Mouse (Mus musculus) heart, embryonic 14.5 days (tissue): ENCODE data around the gene Mcm5. TPM values are rescaled to one million over a fixed set of nuclear protein-coding genes. Genes with fewer than 3 reads are reported as not detected.

Experiments used
- ATAC-seq: fragments of 200-750 bp; cut with Nextera tagmentation; 2 replicates; pipeline ENCODE4 v1.8.0; 2017; ENCODE audit warnings: low read depth, moderate TSS enrichment; ENCODE audit not compliant: insufficient number of reproducible peaks, insufficient read depth, low FRiP score
- H3K27ac ChIP-seq, 2 experiments: fragments of 200-500 bp in 1 of 2; fragments of 300-500 bp in 1 of 2; sonication (generic) in 1 of 2; replicated peaks in 1 of 2; 2 replicates each; pipeline ENCODE4 v1.5.1; 2012 to 2014; ENCODE audit warnings: low read depth in 2 of 2, low read length in 2 of 2, control low read depth in 1 of 2, mild to moderate bottlenecking in 1 of 2, mixed read lengths in 1 of 2; ENCODE audit not compliant: control insufficient read depth in 1 of 2, insufficient read depth in 1 of 2
- H3K27me3 ChIP-seq: fragments of 300-500 bp; sonication (generic); 2 replicates; pipeline ENCODE4 v1.6.1; 2014; ENCODE audit warnings: mild to moderate bottlenecking, low read length, control low read depth; ENCODE audit not compliant: control insufficient read depth, insufficient read depth
- H3K36me3 ChIP-seq: fragments of 300-500 bp; sonication (generic); 2 replicates; pipeline ENCODE4 v1.6.1; 2014; ENCODE audit warnings: mild to moderate bottlenecking, control low read depth, low read length, mixed read lengths; ENCODE audit not compliant: control insufficient read depth, insufficient read depth
- H3K4me1 ChIP-seq, 2 experiments: fragments of 200-500 bp in 1 of 2; fragments of 300-500 bp in 1 of 2; sonication (generic) in 1 of 2; 2 replicates each; pipeline ENCODE4 v1.6.1; 2012 to 2014; ENCODE audit warnings: low read length in 2 of 2, control low read depth in 1 of 2, mixed read lengths in 1 of 2; ENCODE audit not compliant: control insufficient read depth in 2 of 2, insufficient read depth in 2 of 2
- H3K4me2 ChIP-seq: fragments of 300-500 bp; sonication (generic); 2 replicates; pipeline ENCODE4 v1.6.1; 2014; ENCODE audit warnings: mild to moderate bottlenecking, low read length
- H3K4me3 ChIP-seq, 2 experiments: fragments of 200-500 bp in 1 of 2; fragments of 300-500 bp in 1 of 2; sonication (generic) in 1 of 2; 2 replicates each; pipeline ENCODE4 v1.5.1; 2012 to 2014; ENCODE audit warnings: low read length in 2 of 2, mild to moderate bottlenecking in 2 of 2, control low read depth in 1 of 2, low read depth in 1 of 2, moderate library complexity in 1 of 2; ENCODE audit not compliant: control insufficient read depth in 1 of 2, insufficient read depth in 1 of 2
- H3K9ac ChIP-seq: fragments of 300-500 bp; sonication (generic); 2 replicates; pipeline ENCODE4 v1.6.1; 2014; ENCODE audit warnings: mild to moderate bottlenecking, low read length
- H3K9me3 ChIP-seq: fragments of 300-500 bp; sonication (generic); 2 replicates; pipeline ENCODE4 v1.6.1; 2016; ENCODE audit warnings: low read length, control low read depth; ENCODE audit not compliant: control insufficient read depth
- WGBS: fragments of 180-500 bp; shearing (Covaris S2); extraction: QIAGEN DNeasy Blood & Tissue Kit; methylation state at CpG from one replicate; pipeline ENCODE4 v1.1.7; 2014; 5-methylcytosine and 5-hydroxymethylcytosine counted together
- polyA plus RNA-seq: library from polyadenylated mRNA; unstranded; fragments of >200 nt; fragmentation: Nextera tagmentation; extraction: Ambion mirVana; gene quantifications from 2 replicates; pipeline ENCODE4 v1.2.1, GENCODE M21; 2014

Mcm5 gene
- polyA plus RNA-seq, 1 experiment from 2014 or later = 63.7 TPM

DNA sequence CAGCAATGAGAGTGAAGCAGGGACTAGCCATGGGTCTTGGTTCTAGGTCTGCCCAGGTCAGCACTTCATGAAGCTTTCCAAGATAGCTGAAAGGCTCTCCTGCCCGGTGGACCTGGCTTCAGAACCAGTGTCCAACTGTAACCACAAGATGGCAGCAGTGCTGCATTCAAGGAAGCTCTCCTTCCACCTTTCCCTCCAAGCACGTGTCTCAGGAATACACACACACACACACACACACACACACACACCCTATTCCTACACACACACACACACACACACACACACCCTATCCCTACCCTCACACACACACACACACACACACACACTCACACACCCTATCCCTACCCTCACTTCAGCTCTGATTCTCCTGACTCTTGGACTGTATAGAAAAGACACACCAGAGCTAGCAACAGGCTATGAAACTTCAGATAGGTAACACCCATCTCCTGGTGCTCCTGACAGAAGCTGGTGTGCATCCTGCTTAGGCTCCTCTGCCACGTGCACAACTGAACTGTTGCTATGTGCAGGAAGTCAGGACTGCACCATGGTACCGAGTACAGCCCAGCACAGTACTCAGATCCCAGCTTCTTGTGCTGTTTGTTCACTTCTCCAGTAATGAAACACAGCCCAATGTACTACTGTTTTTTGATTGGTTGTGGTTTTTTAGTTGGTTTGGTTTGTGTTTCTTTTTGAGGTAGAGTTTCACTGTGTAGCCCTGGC lies 37.6 kb upstream of the Mcm5 start:
- H3K4me3 ChIP-seq = no peak overlapping the region
- WGBS = 30% methylated on average over 4 of the region's 4 CpGs
- H3K4me1 ChIP-seq = no peaks in the 10 kb centered on the region
- H3K27ac ChIP-seq = no peak overlapping the region
- no peaks in the 10 kb centered on the region for H3K9me3 ChIP-seq
- H3K36me3 ChIP-seq = peaks cover 18% of the 10 kb centered on the region
- H3K4me2 ChIP-seq = no peak overlapping the region
- no peaks in the 10 kb centered on the region for H3K27me3 ChIP-seq
- ATAC-seq = peak; percentile 37
- H3K9ac ChIP-seq = no peak overlapping the region

GRCm38 (mm10) chr8:75074876-75075275 lies 34.5 kb upstream of the Mcm5 start:
- H3K4me2 ChIP-seq = no peak overlapping the region
- H3K27me3 ChIP-seq = no peaks in the 10 kb centered on the region
- 90% methylated on average over 1 of the region's 1 CpGs for WGBS
- no peaks in the 10 kb centered on the region for H3K4me1 ChIP-seq
- no peaks in the 10 kb centered on the region for H3K9me3 ChIP-seq
- no peak overlapping the region for H3K9ac ChIP-seq
- no peak overlapping the region for H3K4me3 ChIP-seq
- no peak overlapping the region for H3K27ac ChIP-seq
- ATAC-seq = no peak
- no peaks in the 10 kb centered on the region for H3K36me3 ChIP-seq

- ATAC-seq = no peak
- WGBS = 69% methylated on average over 1 of the region's 1 CpGs
- no peaks in the 10 kb centered on the region for H3K9me3 ChIP-seq
- no peak overlapping the region for H3K4me2 ChIP-seq
- H3K9ac ChIP-seq = no peak overlapping the region
- no peaks in the 10 kb centered on the region for H3K27me3 ChIP-seq
- no peaks in the 10 kb centered on the region for H3K4me1 ChIP-seq
- H3K4me3 ChIP-seq = no peak overlapping the region
- no peak overlapping the region for H3K27ac ChIP-seq
- H3K36me3 ChIP-seq = no peaks in the 10 kb centered on the region
Observed at GRCm38 (mm10) chr8:75078215-75078614, 31.2 kb upstream of the Mcm5 start.

GRCm38 (mm10) chr8:75078851-75079250 lies 30.5 kb upstream of the Mcm5 start:
- H3K27me3 ChIP-seq = no peaks in the 10 kb centered on the region
- H3K4me1 ChIP-seq = no peaks in the 10 kb centered on the region; a peak in 1 of 4 replicates
- no peaks in the 10 kb centered on the region for H3K36me3 ChIP-seq
- 91% methylated on average over 9 of the region's 9 CpGs for WGBS
- ATAC-seq = no peak
- no peak overlapping the region for H3K4me3 ChIP-seq
- H3K9ac ChIP-seq = no peak overlapping the region
- H3K9me3 ChIP-seq = no peaks in the 10 kb centered on the region
- H3K27ac ChIP-seq = no peak overlapping the region
- H3K4me2 ChIP-seq = no peak overlapping the region

GRCm38 (mm10) chr8:75081364-75082040 lies 27.9 kb upstream of the Mcm5 start:
- no peak for ATAC-seq
- Histone ChIP-seq H3K36me3 (no peaks in the 10 kb centered on the region), H3K9me3 (no peaks in the 10 kb centered on the region), H3K4me3 (no peak overlapping the region), H3K27ac (no peak overlapping the region), H3K27me3 (no peaks in the 10 kb centered on the region), H3K4me2 (no peak overlapping the region), H3K9ac (no peak overlapping the region), H3K4me1 (no peaks in the 10 kb centered on the region; a peak in 3 of 4 replicates)
- 73% methylated on average over 9 of the region's 9 CpGs for WGBS

DNA sequence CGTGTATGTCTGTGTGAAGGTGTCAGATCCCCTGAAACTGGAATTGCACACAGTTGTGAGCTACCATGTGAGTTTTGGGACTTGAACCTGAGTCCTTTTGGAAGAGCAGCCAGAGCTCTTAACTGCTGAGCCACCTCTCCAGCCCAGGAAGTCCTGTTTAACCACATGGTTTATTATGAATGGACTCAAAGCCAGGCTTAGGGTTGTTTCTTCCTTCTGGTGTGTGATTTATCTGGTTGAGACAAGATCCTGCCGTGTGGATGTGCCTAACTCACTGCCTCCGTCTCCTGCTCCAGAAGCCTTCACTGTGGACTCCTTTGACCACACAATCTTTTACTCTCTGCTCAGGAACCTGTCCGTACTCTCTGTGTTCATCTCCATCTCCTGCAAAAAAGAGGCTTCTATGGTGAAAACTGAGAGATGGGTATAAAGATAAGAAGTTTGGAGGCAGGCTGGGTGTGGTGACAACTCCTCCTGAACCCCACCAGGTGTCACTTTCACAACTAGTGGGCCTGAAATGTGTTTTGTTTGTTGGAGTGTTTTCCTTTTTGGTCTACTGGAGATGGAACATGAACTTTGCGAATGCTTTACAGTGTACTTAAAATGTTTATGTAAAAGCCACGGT lies 27.1 kb upstream of the Mcm5 start:
- no peak overlapping the region for H3K27ac ChIP-seq
- H3K27me3 ChIP-seq = no peaks in the 10 kb centered on the region
- no peak for ATAC-seq

DNA sequence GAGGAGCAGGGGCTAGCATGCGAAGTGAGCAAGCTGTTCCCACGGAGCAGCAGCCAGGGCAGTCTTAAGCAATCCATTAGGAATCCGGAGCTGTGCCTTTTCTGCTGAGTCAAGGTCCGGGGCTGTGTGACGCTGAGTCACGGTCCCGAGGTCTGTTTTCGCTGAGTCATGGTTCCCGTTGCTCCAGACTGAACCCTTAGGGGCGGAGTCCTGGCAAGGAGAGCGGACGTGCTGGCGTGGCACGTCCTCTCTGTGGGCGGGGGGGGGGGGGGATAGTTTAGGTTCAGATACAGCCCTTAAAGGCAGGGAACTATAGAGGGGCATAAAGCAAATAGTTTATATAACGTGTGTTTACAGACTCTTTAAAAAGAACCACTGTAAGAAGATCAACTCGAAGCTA lies 25.5 kb upstream of the Mcm5 start:
- Histone ChIP-seq H3K27me3 (no peaks in the 10 kb centered on the region), H3K9me3 (no peaks in the 10 kb centered on the region), H3K4me2 (peak overlapping the region; percentile 50), H3K4me3 (peak overlapping the region; percentile 17 to 37), H3K4me1 (peaks cover under 1 to 2% of the 10 kb centered on the region in 2 experiments; a peak in 3 of 4 replicates), H3K9ac (no peak overlapping the region; the same call in 1 of the 2 replicates), H3K36me3 (no peaks in the 10 kb centered on the region), H3K27ac (peak overlapping the region in 1 of 2 experiments; percentile 21; a peak in 1 of 4 replicates)
- ATAC-seq = peak; percentile 94
- WGBS = 4% methylated on average over 16 of the region's 17 CpGs

More for the DNA sequence above, 27.1 kb upstream of the Mcm5 start:
- H3K9ac ChIP-seq = no peak overlapping the region
- no peak overlapping the region for H3K4me3 ChIP-seq
- H3K4me1 ChIP-seq = no peaks in the 10 kb centered on the region; a peak in 3 of 4 replicates
- 78% methylated on average over 6 of the region's 6 CpGs for WGBS
- H3K36me3 ChIP-seq = no peaks in the 10 kb centered on the region
- no peak overlapping the region for H3K4me2 ChIP-seq
- no peaks in the 10 kb centered on the region for H3K9me3 ChIP-seq
